Mouse (Mus musculus) cerebellum, postnatal 14 days (tissue): ENCODE data around the gene Rnf207.

Source experiments
- DNase-seq, 2 experiments: peaks; one replicate each; pipeline ENCODE4 v3.0.0; 2021; ENCODE audit warnings: mixed read lengths in 2 of 2

Rnf207 gene

GRCm38 (mm10) chr4:152318517-152319234 lies at the start of gene Rnf207:
TSS of gene Rnf207 (minus strand) at chr4:152318993.
- DNase-seq: peak; percentile 69 to 77

GRCm38 (mm10) chr4:152365228-152365627 lies 46.4 kb upstream of the Rnf207 start:
- no peak for DNase-seq

- no peak for DNase-seq
Measured at GRCm38 (mm10) chr4:152362180-152362579, 43.4 kb upstream of the Rnf207 start.

GRCm38 (mm10) chr4:152360855-152361254 lies 42.1 kb upstream of the Rnf207 start:
- DNase-seq: peak in 1 of 2 experiments; percentile 52

GRCm38 (mm10) chr4:152359700-152360099 lies 40.9 kb upstream of the Rnf207 start:
- no peak for DNase-seq

GRCm38 (mm10) chr4:152355672-152356071 lies 36.9 kb upstream of the Rnf207 start:
- no peak for DNase-seq

DNA sequence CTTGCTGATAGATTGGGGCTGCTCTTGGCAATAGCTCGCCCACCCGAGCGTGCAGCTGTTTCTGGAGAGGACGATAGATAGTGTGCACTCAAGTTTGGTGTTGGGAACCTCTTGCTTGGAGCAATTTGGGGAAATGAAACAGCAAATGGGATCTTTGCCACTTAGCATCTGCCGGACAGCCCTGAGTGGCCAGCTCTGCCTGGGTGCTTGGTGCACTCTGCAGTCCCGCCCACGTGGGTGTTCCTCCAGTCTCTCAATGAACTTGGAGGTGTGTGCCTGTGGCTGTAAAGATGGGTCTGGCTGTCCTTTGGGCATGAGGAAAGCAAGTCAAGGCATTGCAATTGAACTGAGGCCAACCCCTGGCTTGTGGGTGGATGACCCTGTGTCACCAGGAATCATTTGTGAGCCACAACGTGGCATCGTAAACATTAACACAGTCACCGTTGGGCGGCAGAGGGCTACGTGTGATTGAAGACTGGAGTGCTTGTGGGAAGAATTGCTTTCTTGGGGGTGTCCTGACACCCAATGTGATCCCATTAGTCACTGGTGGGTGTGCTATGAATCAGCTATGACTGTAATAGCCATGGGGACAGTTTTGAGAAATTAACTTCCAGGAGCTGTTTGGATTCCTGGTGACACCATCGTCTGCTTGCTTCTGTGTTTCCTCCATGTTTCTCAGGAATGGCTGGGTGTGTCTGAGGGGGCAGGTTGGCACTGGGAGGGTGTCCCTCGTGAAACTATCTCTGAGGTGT lies 35.3 kb upstream of the Rnf207 start:
- no peak for DNase-seq

GRCm38 (mm10) chr4:152351422-152352305 lies 32.9 kb upstream of the Rnf207 start:
- DNase-seq: peak in 1 of 2 experiments; percentile 54

DNA sequence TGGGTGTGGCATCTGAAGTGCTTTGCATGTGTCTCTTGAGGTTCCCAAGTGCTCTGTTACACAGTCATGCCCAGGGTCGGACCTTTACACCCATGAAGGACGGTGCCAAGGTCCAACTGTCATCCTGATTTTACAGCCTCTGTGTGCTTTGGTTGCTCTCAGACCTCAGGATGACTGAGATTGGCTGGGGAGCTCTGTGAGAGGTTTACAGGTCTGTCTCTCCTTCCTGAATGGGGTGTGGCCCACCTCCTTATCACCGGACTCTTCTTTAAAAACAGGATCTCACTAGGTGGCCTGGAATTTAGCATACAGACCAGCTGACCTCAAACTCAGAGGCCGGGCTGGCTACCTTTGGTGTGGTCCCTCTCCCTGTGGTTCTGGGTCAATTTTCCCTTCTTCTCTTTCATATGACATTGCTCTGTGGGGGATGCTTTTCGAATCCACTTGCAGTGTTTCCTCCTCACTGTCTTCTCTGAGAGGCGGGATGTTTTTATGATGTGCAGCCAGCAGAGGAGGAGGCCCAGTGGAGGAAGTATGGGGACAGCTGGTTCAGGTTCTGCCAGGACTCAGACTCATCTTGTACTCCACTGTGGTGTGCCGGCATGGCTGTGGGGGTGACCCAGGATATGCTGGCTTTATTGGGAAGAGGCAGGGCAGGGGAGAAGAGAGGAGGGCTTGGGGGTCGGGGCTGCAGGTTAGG lies 32.1 kb upstream of the Rnf207 start:
- no peak for DNase-seq

DNA sequence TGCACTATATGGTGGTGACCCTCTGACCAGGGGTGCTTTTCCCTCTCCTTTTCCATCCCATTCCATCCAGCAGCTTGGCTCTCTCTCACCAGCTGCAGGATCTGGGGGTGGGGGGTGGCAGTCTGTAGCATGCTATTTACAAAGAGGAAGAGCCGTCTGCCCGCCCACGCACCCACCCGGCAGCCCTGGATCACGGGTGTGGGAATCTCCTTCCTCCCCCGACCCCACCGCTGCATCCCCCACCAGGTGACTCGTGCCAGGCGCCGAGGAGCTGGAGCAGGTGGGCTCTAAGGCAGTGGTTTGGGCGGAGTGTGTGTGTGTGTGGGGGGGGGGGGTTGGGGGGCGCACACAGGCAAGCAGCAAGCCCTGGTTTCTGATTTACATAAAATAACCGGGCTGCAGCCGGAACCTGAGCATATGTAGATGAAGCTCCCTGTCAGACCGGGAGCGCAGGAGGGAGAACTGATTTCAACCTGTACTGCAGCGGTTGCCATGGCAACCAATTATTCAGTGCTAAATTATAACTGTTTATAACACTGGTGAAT lies 31.1 kb upstream of the Rnf207 start:
- peak; percentile 42 to 56 for DNase-seq

GRCm38 (mm10) chr4:152345120-152345889 lies 26.5 kb upstream of the Rnf207 start:
- DNase-seq: peak in 1 of 2 experiments; percentile 24

- no peak for DNase-seq
Measured at GRCm38 (mm10) chr4:152344651-152345050, 25.9 kb upstream of the Rnf207 start.

GRCm38 (mm10) chr4:152343296-152343695 lies 24.5 kb upstream of the Rnf207 start:
- DNase-seq: peak; percentile 64 to 79

DNA sequence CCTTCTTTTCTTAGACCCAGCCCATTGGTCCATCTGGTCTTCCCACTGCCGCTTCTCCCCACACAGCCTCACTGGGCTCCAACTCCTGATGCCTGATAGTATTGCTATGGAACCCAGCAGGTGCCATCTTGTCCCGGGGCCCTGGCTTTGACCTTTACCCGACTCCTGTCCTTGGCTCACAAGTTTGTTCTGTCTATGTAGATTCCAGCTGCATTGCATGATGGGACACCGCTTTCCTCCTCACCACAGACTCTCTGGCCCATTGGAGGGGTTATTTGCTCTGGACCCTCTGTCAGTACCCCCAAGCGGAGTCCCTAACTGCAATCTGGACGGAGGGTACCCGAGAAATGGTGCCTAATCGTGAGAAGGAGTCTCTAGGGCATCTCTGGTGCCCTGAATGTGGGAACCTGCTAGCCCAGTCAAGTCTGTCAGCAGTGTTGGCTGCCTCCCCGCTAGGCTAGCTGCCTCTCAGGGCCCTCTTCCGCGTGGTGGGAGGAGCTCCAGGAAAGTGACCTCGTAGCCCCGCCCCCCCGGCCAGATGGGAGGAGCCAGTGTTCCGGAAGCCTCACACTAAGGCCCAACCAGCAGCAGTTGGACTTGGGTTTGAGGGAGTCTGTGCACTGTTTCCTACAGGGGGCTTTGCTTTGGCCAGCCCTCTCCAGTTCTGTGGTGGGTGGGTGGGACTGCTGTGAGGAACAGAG lies 21.9 kb upstream of the Rnf207 start:
- peak in 1 of 2 experiments; percentile 40 for DNase-seq

GRCm38 (mm10) chr4:152339293-152339790 lies 20.5 kb upstream of the Rnf207 start:
- DNase-seq: peak in 1 of 2 experiments; percentile 26

DNA sequence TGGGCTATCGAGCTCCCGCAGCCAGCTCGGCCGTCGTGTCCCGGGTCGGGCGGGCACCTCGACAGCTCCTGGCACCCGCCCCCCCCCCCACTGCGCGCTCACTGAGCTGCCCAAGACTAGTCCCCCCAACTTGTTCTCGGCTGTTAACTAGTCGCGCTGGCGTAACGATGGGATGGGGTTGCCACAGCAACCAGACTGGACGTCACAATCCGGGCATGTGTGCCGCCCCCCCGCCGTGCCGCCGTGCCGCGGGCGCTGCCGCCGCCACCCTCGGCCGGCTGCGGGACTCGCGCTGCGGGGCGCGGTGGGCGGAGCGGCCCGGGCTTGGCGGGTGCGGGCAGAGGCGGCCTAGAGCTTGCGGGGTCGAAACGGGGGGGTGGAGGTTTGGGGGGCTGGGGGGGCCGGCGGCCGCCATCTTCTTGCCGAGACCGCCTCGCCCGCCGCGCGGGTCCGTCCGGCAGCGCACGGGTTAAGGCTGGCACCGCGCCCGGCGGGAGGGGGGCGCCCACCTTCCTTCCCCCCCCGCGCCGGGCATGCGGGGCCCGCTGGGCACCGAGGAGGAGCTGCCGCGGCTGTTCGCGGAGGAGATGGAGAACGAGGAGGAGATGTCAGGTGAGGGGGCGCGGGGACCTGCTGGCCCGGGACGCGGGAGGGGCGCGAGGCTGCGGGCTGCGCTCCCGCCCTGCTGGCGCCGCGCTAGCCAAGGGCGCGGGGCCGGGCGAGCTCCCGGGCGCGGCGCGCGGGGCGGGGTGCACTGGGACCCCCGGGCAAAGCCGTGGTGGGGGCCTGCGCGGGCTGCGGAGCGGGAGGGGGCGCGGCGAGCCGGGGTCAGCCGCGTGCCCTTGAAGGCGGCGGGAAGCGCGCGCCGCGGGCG lies 19.9 kb upstream of the Rnf207 start, which contains the start of gene Chd5:
Gene Chd5, plus strand, starts transcription at position 233 of the 874 bp plus-strand sequence.
- peak; percentile 66 to 70 for DNase-seq

GRCm38 (mm10) chr4:152337772-152338171 lies 19.0 kb upstream of the Rnf207 start:
- DNase-seq: peak in 1 of 2 experiments; percentile 30

DNA sequence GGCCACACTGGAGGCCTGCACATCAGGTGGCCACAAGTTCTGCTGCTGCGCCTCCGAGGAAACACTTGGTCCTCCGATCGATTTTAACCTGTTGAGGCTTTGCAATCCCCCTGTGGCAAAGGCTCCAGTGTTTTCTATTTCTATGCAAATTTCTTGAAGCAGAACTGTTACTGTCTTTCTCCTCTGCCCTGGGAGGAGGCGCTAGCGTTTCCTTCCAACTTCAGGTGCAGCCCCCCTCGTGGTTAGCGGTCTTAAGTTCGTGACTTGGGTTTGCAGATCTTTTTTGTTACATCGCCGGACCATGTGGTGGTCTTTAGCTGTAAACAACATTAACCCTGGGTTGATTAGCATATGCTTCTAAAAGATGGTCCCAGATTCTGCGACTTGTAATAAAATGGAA lies 14.8 kb upstream of the Rnf207 start:
- no peak for DNase-seq

DNA sequence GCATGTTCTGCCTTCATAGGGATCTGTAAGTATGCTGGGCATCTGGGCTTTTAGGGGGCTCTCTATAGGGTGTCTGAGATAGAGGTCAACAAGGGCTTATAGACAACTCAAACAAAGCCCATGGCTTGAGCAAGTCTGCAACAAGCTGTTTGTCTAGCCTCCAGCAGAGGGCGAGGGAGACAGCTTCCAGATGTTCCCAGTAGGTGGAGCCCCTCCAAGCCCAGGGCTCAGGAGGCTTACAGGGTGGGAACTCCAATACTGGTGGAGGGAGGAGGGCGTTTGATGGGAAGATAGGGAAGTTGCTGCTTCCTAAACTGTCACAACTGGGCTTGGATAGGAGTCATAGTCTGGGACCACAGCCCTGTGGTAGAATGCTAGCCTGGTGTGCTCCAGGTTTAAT lies 14.2 kb upstream of the Rnf207 start:
- peak in 1 of 2 experiments; percentile 68 for DNase-seq
